Mouse (Mus musculus): ENCODE results near the gene Hist2h2aa2.

GRCm38 (mm10) chr3:96240799-96241197 lies 722 bp upstream of the Hist2h2aa2 start:
- no peak for TF ChIP-seq CTCF (IDR thresholded peaks at IDR 0.05; ENCODE audit: extremely low read depth, insufficient read depth, low read length)
- TF ChIP-seq POLR2A (IDR thresholded peaks at IDR 0.05; ENCODE audit: extremely low read depth, insufficient read depth, low read length) = no peak
